Mouse (Mus musculus) limb, embryonic 11.5 days (tissue): Measurements from ENCODE around the gene Pole4. TPM values are rescaled to one million over a fixed set of nuclear protein-coding genes. Genes with fewer than 3 reads are reported as not detected.
A peak's percentile ranks its signal among the peaks of the same experiment; 100 is the strongest.
"Not testable (repeated sequence)": the region's sequence is repeated elsewhere in the genome, so short reads cannot be mapped to it uniquely, and the experiment has no call there.

ENCODE experiments used
- ATAC-seq: fragments of 200-750 bp; cut with Nextera tagmentation; 2 replicates; pipeline ENCODE4 v1.8.0; 2017; ENCODE audit warnings: low read depth; ENCODE audit not compliant: insufficient number of reproducible peaks, low FRiP score, low TSS enrichment
- DNase-seq: peaks from one replicate; pipeline ENCODE4 v3.0.0-alpha.2; 2015; ENCODE audit warnings: low spot score
- H3K27ac ChIP-seq: fragments of 300-500 bp; sonication (generic); replicated peaks from 2 replicates; pipeline ENCODE4 v1.5.1; 2014; ENCODE audit warnings: low read depth, mild to moderate bottlenecking, low read length
- H3K27me3 ChIP-seq: fragments of 300-500 bp; sonication (generic); 2 replicates; pipeline ENCODE4 v1.6.1; 2014; ENCODE audit warnings: mild to moderate bottlenecking, low read length, mixed read lengths; ENCODE audit not compliant: control insufficient read depth, insufficient read depth
- H3K36me3 ChIP-seq: fragments of 300-500 bp; sonication (generic); 2 replicates; pipeline ENCODE4 v1.6.1; 2014; ENCODE audit warnings: mild to moderate bottlenecking, low read length, moderate library complexity, mixed read lengths; ENCODE audit not compliant: control insufficient read depth, insufficient read depth
- H3K4me1 ChIP-seq: fragments of 300-500 bp; sonication (generic); 2 replicates; pipeline ENCODE4 v1.6.1; 2014; ENCODE audit warnings: low read length, mixed read lengths; ENCODE audit not compliant: control insufficient read depth, insufficient read depth
- H3K4me2 ChIP-seq: fragments of 300-500 bp; sonication (generic); 2 replicates; pipeline ENCODE4 v1.6.1; 2014; ENCODE audit warnings: low read depth, mild to moderate bottlenecking, moderate library complexity; ENCODE audit not compliant: severe bottlenecking
- H3K4me3 ChIP-seq: fragments of 300-500 bp; sonication (generic); 2 replicates; pipeline ENCODE4 v1.5.1; 2014; ENCODE audit warnings: low read depth, low read length
- H3K9ac ChIP-seq: fragments of 300-500 bp; sonication (generic); 2 replicates; pipeline ENCODE4 v1.6.1; 2014; ENCODE audit warnings: mild to moderate bottlenecking, low read length
- H3K9me3 ChIP-seq: fragments of 300-500 bp; sonication (generic); 2 replicates; pipeline ENCODE4 v1.6.1; 2016; ENCODE audit warnings: low read length; ENCODE audit not compliant: control insufficient read depth
- WGBS: fragments of 180-500 bp; shearing (Covaris S2); extraction: QIAGEN DNeasy Blood & Tissue Kit; methylation state at CpG from one replicate; pipeline ENCODE4 v1.1.7; 2014; 5-methylcytosine and 5-hydroxymethylcytosine counted together
- polyA plus RNA-seq: library from polyadenylated mRNA; unstranded; fragments of >200 nt; fragmentation: Nextera tagmentation; extraction: Ambion mirVana; gene quantifications from 2 replicates; pipeline ENCODE4 v1.2.1, GENCODE M21; 2014

Gene Pole4
- polyA plus RNA-seq, 1 experiment from 2014 or later: 105 TPM

DNA sequence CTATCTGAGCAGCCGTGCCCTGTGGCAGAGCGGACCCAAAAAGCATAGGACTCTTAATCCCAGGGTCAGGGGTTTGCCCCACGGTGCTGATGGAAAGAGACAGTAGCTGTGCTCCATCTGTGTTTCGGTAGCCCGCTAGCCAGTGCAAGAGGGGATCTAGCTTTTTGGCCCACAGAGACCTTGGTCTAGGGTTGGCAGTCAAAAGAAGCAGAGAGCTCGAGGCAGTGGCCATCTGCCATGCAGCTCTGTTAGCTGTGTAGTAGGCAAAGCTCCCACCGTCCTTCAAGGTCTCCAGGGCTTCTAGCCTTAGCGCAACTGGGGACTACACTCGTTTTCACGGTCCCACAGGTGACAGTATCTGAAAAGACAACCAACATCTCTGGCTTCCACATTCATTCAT, 2.1 kb upstream of the Pole4 start:
- Histone ChIP-seq H3K27me3 (no peaks in the 10 kb centered on the region), H3K36me3 (no peaks in the 10 kb centered on the region), H3K9ac (no peak overlapping the region), H3K27ac (no peak overlapping the region), H3K9me3 (no peaks in the 10 kb centered on the region), H3K4me3 (no peak overlapping the region), H3K4me1 (no peaks in the 10 kb centered on the region), H3K4me2 (no peak overlapping the region)
- DNase-seq: no peak
- ATAC-seq: no peak
- 90% methylated on average over 10 of the region's 10 CpGs for WGBS

DNA sequence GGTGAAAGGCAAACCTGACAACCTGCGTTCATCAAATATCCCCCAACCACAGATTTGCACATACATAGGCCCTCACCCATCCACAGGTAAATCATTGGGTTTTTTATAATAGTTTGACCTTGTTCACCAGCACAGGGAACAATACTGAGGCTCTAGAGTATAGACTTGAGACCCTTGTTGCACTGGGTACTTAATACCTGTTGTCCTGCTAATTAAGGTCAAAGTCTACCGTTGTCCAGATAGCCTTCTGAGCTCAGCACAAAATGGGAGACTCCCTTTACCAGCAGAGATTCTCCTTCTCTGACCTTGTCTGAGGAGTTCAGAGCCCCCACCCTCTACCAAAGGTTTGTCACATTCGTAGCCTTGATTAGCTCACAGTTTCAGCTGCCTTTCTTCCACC, 1.5 kb downstream of the Pole4 start:
- no peaks in the 10 kb centered on the region for H3K9me3 ChIP-seq
- H3K4me2 ChIP-seq: no peak overlapping the region
- WGBS: 90% methylated on average over 3 of the region's 3 CpGs
- DNase-seq (no peak), ATAC-seq (no peak)
- no peaks in the 10 kb centered on the region for H3K27me3 ChIP-seq
- H3K36me3 ChIP-seq: no peaks in the 10 kb centered on the region
- no peaks in the 10 kb centered on the region for H3K4me1 ChIP-seq
- no peak overlapping the region for H3K27ac ChIP-seq
- H3K4me3 ChIP-seq: no peak overlapping the region
- no peak overlapping the region for H3K9ac ChIP-seq

DNA sequence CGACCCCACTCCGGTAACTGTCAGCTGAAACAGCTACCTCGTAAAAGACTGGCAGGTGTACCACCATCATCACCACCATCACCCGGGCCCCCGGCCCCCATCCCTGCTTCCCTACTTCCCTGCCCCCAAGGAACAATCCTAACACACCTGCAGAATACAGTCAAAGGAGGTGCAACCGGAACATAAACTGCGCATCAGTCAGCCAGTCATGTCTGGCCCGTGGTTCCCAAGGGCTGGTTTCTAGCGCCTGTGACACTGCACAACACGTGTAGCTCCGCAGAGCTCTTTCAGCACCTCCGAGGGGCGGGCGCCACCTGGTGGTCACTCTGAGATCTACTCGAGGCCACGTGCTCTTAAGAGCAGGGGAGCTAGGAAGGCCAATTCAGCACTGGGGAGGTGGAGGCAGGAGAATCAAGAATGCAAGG, 2.6 kb downstream of the Pole4 start:
- no peak overlapping the region for H3K9ac ChIP-seq
- no peaks in the 10 kb centered on the region for H3K36me3 ChIP-seq
- no peaks in the 10 kb centered on the region for H3K9me3 ChIP-seq
- no peak overlapping the region for H3K4me3 ChIP-seq
- ATAC-seq (peak; percentile 58), DNase-seq (peak; percentile 94)
- H3K27ac ChIP-seq: no peak overlapping the region
- no peak overlapping the region for H3K4me2 ChIP-seq
- WGBS: 30% methylated on average over 16 of the region's 16 CpGs
- H3K4me1 ChIP-seq: no peaks in the 10 kb centered on the region
- no peaks in the 10 kb centered on the region for H3K27me3 ChIP-seq

DNA sequence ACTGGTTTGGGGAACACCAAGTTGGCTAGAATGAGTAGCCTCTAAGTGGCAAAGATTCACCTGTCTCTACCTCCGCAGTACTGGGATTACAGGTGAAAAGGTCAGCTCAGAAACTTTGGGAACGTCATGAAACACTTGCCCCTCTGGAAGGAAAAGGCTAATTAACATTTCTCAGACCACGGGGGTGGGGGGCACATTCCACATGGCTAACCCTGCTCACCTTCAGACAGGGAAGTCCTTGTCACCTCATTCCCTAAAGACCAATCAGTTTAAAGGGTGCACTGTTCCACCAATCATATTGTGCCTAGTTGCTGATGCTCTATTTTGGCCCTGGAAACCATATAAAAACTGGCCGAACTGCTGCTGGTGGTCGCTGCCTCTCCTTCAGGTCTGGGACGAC, 3.9 kb downstream of the Pole4 start:
- no peaks in the 10 kb centered on the region for H3K4me1 ChIP-seq
- no peaks in the 10 kb centered on the region for H3K36me3 ChIP-seq
- H3K4me2 ChIP-seq: no peak overlapping the region
- H3K9ac ChIP-seq: no peak overlapping the region
- no peak overlapping the region for H3K4me3 ChIP-seq
- ATAC-seq (no peak), DNase-seq (no peak)
- WGBS: 60% methylated on average over 6 of the region's 6 CpGs
- H3K9me3 ChIP-seq: no peaks in the 10 kb centered on the region
- H3K27me3 ChIP-seq: no peaks in the 10 kb centered on the region
- no peak overlapping the region for H3K27ac ChIP-seq

DNA sequence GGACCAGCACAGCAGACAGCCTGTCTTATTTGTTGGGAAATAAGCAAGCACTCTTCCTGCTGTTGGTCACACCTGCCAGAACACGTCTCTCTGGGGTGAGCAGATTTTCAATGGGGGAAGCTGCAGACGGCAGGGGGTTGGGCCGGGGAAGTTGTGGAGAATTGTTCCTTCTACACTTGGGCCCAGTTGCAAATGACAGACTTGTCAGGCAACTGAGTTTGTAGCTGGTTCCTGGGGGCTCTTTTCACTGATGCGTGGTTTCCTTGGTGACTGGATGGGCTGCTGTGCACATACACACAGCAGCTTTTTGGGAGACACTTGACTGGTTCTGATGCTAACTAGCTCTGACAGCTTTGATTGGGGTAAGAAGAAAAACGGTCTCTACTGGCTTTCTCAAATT, 5.3 kb downstream of the Pole4 start:
- DNase-seq (no peak), ATAC-seq (no peak)
- no peak overlapping the region for H3K4me3 ChIP-seq
- no peak overlapping the region for H3K4me2 ChIP-seq
- no peaks in the 10 kb centered on the region for H3K27me3 ChIP-seq
- H3K9ac ChIP-seq: no peak overlapping the region
- no peaks in the 10 kb centered on the region for H3K36me3 ChIP-seq
- no peaks in the 10 kb centered on the region for H3K9me3 ChIP-seq
- H3K27ac ChIP-seq: no peak overlapping the region
- 45% methylated on average over 5 of the region's 5 CpGs for WGBS
- no peaks in the 10 kb centered on the region for H3K4me1 ChIP-seq

DNA sequence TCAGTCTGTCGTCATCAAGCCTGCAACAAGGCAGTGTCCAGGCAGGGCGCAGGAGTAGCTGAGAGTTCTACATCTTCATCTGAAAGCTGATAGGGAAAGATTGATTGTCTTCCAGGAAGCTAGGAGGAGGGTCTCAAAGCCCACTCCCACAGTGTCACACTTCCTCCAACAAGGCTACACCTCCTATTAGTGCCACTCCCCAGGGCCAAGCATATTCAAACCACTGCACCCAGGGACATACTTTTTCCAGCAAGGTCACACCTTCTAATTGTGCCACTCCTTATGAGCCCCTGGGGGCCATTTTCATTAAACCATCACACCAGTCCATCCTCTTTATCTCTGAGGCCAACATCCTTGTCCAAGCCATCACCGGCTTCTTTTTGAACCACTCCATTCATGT, 8.4 kb downstream of the Pole4 start:
- H3K36me3 ChIP-seq: no peaks in the 10 kb centered on the region
- ATAC-seq: no peak
- no peak for DNase-seq
- no peak overlapping the region for H3K27ac ChIP-seq
- no peak overlapping the region for H3K4me2 ChIP-seq
- no peak overlapping the region for H3K4me3 ChIP-seq
- WGBS: 96% methylated on average over 3 of the region's 3 CpGs
- no peak overlapping the region for H3K9ac ChIP-seq
- H3K27me3 ChIP-seq: no peaks in the 10 kb centered on the region
- no peaks in the 10 kb centered on the region for H3K9me3 ChIP-seq
- no peaks in the 10 kb centered on the region for H3K4me1 ChIP-seq

DNA sequence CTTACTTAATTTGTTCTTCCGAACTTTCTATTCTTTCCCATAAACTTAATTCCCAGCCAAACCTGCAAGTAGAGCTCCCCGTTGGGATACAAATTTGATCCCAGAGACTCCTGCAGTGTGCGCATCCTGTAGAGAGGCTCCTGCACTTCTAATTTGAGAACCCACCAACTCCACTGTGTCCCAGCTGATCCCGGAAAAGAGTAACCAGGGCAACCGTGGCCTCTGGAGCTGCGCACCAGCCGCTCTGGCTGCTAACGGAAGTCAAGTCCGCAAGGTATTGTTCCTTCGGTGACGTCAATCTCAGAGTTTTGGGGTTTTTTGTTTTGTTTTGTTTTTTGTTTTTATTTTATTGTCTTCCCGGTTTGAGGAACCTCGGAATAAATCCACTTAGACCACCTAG, 10.5 kb downstream of the Pole4 start:
- Histone ChIP-seq H3K4me2 (no peak overlapping the region), H3K27ac (no peak overlapping the region), H3K9ac (no peak overlapping the region), H3K36me3 (no peaks in the 10 kb centered on the region), H3K9me3 (no peaks in the 10 kb centered on the region), H3K4me1 (no peaks in the 10 kb centered on the region), H3K27me3 (no peaks in the 10 kb centered on the region), H3K4me3 (no peak overlapping the region)
- DNase-seq (no peak), ATAC-seq (no peak)
- 61% methylated on average over 13 of the region's 13 CpGs for WGBS

DNA sequence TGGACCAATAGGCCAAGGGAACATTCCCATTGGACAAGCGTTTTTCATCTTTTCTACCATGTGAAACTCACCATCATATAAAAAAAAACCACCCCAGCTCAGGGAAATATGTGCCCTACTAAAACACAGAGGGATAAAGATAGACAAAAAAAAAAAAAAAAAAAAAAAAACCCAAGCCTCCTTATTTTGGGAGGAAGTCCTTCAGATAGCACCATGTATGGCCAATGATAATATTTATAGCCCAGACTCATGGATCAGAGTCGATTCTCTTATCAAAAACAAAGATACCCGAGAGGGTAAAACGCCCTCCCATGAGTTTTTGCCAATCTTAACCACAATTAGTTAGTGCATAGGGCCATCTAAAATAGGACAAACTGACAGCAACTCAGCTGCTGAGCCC, 15.7 kb downstream of the Pole4 start:
- Histone ChIP-seq H3K27me3 (no peaks in the 10 kb centered on the region), H3K27ac (no peak overlapping the region), H3K4me1 (no peaks in the 10 kb centered on the region), H3K36me3 (no peaks in the 10 kb centered on the region), H3K9ac (no peak overlapping the region), H3K4me3 (no peak overlapping the region), H3K9me3 (no peaks in the 10 kb centered on the region), H3K4me2 (no peak overlapping the region)
- 90% methylated on average over 4 of the region's 4 CpGs for WGBS
- DNase-seq (no peak), ATAC-seq (no peak)

DNA sequence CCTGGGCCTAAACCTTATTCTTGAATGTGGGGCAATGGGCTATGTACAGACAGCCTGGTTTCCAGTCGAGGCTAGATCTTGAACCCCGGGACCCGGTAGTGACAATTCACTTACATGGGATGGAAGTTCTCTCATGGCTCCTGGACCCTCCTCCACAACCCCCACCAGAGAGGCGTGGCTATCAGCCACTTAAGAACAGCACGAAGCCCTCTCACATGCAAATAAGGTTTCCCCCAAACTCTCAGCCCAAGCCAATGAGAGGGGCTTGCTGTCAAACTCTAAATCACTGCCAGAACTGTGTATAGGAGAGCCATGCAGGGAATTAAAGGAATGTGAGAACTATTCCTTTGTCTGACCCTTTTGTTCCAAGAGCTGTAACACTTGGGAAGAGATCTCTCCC, 16.6 kb downstream of the Pole4 start:
- not testable (repeated sequence) for H3K9me3 ChIP-seq, H3K4me2 ChIP-seq, H3K9ac ChIP-seq, H3K36me3 ChIP-seq, H3K27ac ChIP-seq, H3K4me1 ChIP-seq, H3K27me3 ChIP-seq, H3K4me3 ChIP-seq, ATAC-seq, DNase-seq
- 57% methylated on average over 5 of the region's 5 CpGs for WGBS
